Mouse (Mus musculus) kidney, postnatal 25 days (tissue): ENCODE measurements at regions not wholly inside any gene's neighbourhood (a gene's known extent, or its start where the extent isn't known, plus 50 kb on each side); places are given as distances from the start of the nearest gene placed in this dataset.

Experiments
- DNase-seq, 2 experiments: peaks; one replicate each; pipeline ENCODE4 v3.0.0; 2021; ENCODE audit warnings: mixed read lengths in 2 of 2

DNA sequence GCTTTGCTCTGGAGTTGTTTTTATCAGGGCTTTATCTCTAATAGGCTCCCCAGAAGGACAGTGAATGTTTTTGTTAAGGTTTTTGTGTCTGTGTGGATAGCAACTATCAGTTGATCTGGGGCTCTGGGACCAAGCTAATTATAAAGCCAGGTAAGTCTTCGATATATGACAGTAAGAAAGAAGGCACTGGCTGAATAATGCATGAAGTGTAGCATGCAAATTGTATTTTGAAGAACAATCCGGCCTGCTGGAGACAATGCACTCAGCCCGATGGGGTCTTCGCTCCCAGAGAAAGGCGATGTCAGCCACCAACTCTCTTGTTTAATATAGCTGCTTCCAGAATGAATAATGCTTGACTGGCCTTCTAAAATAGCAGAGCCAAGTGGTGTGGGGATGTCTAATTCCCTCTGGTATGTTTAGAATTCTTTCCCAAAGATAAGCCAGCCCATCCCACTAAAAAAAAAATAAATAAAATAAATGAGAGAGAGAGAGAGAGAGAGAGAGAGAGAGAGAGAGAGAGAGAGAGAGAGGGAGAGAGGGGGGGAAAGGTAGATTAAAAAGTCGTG lies 68.6 kb downstream of the Dad1 start:
- DNase-seq, result no peak

DNA sequence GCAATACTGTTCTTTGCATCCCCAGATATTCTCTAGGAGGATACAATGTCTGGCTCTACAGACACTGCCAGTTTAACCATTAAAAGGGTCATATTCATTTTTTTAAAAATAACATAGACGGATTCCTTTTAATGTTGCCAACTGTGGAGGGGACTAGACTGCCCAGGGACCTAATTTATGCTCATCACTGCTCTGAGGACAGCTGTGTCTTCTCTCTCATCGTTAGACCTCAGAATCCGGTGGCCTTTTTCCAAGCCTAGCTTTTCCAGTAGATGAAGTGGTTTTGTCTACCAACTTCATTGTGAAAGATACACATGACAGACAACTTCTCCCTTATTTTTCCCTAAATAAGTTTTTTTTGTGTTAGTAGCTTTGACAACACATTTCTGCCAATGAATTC lies 70.0 kb downstream of the Dad1 start:
- DNase-seq, result no peak

DNA sequence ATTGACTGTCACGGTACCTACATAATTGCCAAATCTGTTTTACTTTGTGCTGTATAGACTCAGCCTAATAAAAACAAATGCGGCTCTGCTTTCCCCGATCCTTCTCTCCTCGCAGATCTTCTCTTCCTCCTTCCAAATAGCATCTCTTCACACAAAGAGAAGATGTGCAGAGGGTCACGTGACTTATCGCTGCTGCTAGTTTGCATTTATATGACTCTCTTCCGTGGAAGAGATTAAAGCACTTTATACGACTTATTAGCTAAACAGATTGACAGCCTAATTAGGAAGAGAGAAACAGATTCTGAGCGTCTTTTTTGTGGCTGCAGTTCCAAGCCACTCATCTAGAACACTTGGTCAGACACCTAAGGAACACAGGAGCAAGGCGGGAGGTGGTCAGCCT lies 71.1 kb downstream of the Dad1 start:
- no peak for DNase-seq

DNA sequence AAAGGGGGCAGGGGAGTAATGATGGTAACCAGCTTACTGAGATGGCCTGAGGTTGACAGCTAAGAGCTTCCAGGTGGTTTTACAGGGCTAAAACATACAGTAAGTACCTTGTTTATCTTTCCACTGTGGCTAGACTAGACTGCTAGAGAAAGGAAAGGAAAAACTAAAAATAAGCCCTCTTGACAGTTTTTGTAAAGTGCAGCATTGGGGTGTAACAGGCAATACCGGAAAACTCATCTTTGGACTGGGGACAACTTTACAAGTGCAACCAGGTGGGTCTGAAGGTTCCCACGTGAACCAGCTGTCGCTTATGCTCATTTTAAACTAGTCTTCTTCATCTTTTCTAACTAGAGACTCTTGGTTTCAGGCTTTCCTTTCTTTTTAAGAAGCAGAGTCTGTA lies 72.6 kb downstream of the Dad1 start:
- no peak for DNase-seq

- no peak for DNase-seq
These were observed 73.2 kb downstream of the Dad1 start for GRCm38 (mm10) chr14:54180754-54181153.

DNA sequence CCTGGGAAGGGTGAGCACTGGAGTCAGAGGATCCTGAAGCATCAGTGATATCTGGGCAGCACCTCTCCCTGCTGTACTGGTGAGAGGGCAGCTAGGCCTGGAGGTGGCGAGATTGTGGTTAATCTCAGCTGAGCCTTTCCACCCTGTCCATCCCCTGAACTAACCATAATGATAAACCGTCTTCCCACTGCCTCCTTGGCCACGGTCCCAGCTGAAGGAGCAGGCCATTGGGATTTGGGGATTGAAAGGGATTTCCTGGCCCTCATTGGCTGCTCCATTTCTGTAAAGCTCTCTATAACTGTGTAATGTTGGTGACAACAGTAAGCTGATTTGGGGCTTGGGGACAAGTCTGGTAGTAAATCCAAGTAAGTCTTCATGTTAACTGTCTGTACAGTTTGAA lies 73.6 kb downstream of the Dad1 start:
- no peak for DNase-seq

DNA sequence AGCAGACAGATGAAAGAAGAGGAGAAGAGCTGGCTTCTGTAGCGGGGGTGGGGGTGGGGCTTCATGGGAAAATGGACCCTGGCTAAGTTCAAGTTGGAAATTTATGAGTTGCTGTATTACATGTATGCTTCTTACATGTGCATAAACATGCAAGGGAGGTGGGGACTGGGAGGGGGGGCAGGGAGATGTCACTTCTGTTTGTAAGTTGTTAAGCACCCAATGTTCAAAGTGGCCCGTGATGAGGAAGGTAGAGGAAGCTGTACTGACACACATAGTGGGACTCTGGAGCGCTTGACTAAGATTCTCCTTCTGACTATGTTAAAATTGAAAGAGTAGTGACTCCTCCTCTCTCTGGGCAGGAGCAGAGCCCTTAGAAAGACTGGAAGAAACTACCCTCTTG lies 75.0 kb downstream of the Dad1 start:
- DNase-seq, result no peak

DNA sequence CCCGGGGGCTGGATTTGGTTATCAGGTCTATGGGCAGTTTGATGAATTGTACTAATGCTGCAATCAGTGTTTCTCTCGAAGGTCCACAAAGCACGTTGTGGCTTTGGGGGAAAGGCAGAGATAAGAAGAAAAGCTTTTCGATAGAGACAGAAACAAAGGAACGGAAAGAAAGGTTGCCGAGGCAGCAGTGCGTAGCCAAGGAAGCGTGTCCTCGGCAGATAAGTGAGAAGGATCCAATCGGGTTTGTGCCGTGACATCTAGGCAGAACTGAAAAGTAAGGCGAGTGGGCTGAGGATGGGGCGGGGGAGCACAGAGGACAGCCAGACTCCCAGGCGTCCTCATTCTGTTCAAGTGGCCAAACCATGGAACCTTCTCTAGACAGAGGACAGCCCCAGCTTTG lies 77.4 kb downstream of the Dad1 start:
- no peak for DNase-seq

GRCm38 (mm10) chr14:54175476-54175875 lies 78.4 kb downstream of the Dad1 start:
- DNase-seq, result no peak

DNA sequence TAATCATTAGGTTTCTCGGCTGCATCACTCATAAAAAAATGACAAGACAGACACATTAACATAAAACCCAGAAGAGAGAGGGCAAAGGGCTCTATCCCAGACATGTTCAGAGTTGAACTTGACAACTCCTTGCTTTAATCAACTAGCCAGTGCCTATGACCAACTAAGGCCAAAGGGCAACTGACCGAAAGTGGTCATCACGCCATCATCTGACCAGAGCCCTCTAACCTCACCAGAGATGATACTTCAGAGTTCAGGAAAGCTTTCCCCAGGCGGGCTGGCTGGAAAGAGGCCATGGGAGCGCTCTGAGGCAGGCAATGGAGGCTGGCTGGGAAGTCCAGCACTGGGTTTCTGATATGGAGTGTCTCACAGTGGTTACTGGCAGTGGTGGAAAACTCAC lies 80.6 kb downstream of the Dad1 start:
- peak; percentile 60 to 78 for DNase-seq

- no peak for DNase-seq
These were observed 84.7 kb downstream of the Dad1 start for GRCm38 (mm10) chr14:54169254-54169653.

GRCm38 (mm10) chr14:54168414-54168931 lies 85.4 kb downstream of the Dad1 start:
- no peak for DNase-seq

DNA sequence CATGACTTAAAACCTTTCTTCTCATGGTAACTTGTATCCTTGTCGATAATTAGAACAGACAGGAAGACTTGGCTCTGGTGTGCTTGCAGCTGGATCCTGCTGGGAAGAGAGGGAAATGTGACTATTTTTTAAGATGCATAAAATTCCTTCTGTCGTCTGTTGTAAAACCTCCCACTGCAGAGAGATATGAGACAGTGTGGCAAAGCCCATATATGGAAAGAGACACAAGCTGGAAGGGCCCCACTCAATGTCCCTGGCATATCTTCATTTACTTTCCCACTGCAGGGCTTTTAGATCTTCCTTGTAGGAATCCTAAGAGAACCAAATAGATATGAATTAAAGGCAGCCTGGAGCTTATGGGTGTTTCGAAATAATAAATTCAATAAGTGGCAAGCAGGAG lies 87.8 kb downstream of the Dad1 start:
- no peak for DNase-seq

GRCm38 (mm10) chr14:54164874-54165273 lies 89.0 kb downstream of the Dad1 start:
- no peak for DNase-seq

- DNase-seq, result no peak
These were observed 92.0 kb downstream of the Dad1 start for GRCm38 (mm10) chr14:54161916-54162315.

GRCm38 (mm10) chr14:54161206-54161605 lies 92.7 kb downstream of the Dad1 start:
- no peak for DNase-seq

- no peak for DNase-seq
These were observed 94.1 kb downstream of the Dad1 start for GRCm38 (mm10) chr14:54159816-54160215.

- no peak for DNase-seq
These were observed 95.5 kb downstream of the Dad1 start for GRCm38 (mm10) chr14:54158214-54158965.

DNA sequence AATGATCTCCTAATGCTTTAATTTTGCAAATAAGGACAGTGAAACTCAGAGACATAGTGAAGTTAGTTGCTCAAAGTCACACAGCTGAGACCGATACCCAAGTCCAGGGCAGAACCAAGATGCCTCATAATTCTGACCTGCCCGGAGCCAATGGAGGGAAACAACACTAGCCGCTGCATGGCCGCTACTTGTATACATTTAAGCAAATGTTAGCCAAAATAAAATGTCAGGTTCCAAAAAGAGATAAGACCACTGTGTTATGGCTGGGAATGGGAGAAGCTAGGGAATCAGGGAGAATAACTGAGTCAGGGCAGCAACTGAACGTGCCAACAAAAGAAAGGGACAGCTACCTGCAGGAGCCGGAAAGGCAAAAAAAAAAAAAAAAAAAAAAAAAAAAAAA lies 97.4 kb downstream of the Dad1 start:
- DNase-seq, result no peak

DNA sequence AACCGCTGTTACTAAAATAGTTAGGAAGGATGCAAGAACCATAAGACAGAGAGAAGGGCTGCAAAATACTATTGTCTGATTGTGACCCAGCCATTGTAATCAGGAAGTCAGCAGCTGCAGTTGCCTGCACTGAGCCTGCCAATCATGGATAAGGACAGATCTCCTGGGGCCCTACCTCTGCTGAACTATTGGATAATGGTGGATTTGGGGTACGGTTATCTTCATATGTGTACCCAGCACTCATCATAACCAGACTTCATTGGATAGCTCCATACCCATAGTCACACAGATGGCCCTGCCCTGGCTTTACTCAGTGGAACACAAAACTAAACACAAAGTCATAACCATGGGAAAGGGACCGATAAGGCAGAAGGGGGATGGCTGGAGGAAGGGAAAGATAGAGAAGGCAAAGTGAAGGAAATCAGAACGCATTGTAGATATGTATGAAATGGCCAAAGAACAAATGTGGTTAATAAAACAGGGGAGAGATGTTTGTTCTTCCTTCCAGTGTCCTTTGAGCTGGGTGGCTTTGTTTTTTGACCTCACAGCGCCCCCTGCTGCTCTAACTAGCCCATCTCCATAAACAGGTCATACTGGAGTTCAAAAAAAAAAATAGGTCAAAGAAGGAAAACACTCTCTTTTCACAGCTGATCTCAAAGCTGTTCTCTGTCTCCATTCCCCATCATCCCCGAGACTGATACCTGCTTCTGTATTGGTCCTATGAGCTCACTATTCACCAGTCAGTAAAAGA lies 101.2 kb downstream of the Dad1 start:
- DNase-seq, result peak; percentile 69 to 86

DNA sequence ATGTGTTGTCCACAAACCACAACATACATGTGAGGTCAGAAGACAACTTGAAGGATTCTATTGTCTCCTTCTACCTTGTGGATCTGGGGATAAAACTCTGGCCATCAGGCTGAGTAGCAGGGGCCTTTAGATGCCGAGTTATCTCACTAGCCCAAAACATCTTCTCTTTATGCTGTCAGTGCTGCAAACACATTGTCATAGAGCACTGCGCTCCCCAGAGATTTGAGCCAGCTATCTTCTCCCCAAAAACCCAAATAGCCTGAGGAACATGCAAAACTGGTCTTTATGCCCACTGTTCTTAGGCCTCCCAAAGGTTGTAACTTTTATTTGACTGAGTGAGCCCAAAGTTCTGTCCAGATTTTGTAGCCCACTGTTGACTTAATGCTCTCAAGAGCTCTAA lies 102.0 kb downstream of the Dad1 start:
- no peak for DNase-seq

DNA sequence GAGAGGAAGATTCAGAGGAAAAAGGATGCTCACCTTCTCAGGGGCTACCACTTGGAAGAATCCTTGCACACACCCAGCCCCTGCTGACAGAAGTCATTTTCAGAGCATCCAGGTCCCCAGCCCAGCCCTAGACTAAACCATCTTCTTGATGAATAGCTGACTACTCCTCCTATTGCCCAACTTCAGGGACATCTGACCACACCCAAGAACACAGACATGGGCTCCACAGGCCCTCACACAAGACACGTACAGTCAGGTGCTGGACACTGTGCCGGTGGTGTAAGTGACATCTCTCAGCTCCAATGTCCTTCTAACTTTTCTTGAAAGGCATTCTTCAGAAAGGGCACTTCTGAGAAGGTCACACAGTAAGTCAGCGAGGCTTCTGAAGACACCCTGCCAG lies 102.6 kb downstream of the Dad1 start:
- no peak for DNase-seq

GRCm38 (mm10) chr14:54150221-54150620 lies 103.7 kb downstream of the Dad1 start:
- no peak for DNase-seq

- no peak for DNase-seq
These were observed 105.3 kb downstream of the Dad1 start for GRCm38 (mm10) chr14:54148626-54149025.
